Mouse (Mus musculus) testis, postnatal 14 days (tissue): ENCODE results near the gene Syne1.
A peak's percentile ranks its signal among the peaks of the same experiment; 100 is the strongest.
"Not testable (repeated sequence)": the region's sequence is repeated elsewhere in the genome, so short reads cannot be mapped to it uniquely, and the experiment has no call there.

Experiments used
- DNase-seq: peaks from one replicate; pipeline ENCODE4 v3.0.0; 2021; ENCODE audit warnings: low spot score

Syne1 gene

DNA sequence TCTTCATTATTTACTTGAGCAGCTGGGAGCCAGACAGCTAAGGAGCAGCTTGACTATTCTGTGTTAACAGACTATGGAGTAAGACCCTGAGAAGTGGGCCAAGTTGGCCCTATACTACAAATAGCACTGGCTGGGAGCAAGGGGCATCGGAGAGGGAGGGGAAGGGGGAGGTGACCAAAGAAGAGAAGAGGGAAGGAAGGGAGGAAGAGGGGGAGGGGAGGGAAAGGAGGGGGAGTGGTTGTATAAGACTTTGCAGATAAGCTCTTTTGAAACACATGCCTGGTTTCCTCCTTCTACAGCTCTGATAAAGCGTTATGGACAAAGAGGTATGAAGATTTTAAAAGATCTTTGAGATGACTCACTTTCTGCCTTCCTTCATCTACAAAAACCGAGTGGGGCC is 36.0 kb downstream of the Syne1 start:
- DNase-seq: no peak

DNA sequence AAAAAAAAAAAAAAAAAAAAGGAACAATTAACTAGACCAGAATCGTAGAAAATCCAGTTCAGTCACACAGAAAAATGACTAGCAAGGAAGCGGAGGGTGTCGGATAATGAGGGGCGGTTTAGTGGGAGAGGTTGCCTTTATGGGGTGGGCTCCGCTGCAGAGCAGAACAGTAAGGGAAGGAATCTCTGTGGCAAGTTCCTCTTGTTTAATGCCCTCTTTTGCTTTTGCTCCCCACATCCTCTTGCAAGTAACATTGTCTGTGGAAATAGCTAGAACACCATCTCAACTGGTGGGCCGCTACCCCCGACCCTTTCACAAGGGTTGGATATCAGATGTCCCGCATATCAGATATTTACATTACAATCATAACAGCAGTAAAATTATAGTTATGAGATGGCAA is 37.1 kb downstream of the Syne1 start:
- DNase-seq: no peak

DNA sequence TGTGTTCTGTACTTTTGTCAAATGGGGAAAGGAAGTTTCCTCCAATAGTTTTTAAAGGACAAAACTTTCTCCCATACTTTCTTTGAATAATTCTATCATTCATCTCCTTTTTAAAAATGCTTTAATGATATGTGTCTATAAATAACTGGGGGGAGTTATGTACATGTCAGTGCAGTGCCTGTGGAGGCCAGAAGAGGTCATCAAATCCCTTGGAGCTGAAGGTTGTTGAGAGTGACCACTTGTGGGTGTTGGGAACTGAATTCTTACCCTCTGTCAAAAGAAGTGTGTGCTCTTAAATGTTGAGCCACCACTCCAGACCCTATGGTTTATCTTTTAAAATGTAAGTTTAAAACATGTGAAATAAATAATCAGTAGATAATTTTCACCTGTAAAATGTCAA is 39.0 kb downstream of the Syne1 start:
- DNase-seq: no peak

DNA sequence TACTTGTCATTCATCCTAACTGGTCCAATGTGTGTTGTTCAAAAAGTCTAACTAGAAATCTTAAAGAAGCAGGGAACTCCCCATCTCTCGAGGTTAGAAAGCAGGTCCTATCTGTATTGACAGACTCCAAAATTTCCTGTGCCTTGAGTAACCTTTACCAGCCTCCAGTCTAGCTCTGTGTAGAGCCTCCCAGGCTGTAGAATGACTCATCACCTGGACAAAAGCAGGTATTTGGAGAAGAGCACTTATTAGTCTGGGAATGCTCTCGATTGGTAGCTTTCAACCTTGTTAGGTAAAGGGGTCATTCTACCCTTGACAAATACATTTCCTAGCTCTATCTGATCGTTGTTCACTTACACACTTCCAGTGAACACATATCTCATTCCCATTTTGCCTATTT is 39.9 kb downstream of the Syne1 start:
- DNase-seq: no peak

GRCm38 (mm10) chr10:5507478-5507877 is 43.8 kb downstream of the Syne1 start:
- DNase-seq: no peak

DNA sequence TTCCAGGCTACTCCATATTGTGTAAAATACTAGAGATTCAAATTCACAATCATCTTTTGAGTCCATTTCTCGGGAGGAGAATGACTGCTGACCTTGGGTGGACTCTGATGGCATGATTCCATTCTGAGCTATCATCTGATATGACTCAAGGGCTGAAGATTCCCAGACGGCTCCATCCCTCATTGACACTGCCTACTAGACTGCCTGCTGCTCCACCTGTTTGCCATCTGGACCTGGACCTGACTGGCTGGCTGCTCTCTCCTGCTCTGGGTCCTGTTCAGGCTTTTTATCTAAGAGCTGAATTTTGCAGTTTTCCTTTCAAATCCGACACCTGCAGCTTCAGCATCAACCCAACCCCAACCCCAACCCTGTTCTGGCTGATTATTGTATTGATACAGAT is 46.5 kb downstream of the Syne1 start:
- no peak for DNase-seq

- DNase-seq: no peak
Measured at GRCm38 (mm10) chr10:5503909-5504308, 47.4 kb downstream of the Syne1 start.

DNA sequence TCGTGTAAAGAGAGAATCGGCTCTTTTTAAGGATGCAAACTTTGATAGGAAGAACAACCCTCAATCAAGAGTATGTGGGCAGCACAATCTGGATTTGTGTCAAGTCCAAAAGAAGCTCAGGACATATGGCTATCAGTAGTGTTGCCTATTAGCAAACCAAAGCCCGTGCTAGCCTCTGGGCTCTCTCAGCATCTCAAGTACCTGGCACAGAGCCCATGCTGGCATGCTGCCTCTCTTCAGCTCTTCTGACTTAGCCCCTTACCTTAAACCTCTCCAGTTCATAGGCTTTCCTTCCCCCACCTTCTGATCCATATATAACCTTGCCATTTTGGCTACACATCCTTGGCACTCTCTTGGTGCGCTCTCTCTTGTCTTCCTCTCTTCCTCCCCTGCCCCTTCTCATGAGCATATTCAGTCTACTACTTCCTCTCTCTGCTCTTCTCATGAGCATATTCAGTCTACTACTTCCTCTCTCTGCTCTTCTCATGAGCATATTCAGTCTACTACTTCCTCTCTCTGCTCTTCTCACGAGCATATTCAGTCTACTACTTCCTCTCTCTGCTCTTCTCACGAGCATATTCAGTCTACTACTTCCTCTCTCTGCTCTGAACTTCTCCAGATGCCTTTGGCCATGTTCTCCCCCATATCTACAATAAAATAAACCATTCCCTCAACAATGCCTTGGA is 51.5 kb downstream of the Syne1 start:
- not testable (repeated sequence) for DNase-seq

DNA sequence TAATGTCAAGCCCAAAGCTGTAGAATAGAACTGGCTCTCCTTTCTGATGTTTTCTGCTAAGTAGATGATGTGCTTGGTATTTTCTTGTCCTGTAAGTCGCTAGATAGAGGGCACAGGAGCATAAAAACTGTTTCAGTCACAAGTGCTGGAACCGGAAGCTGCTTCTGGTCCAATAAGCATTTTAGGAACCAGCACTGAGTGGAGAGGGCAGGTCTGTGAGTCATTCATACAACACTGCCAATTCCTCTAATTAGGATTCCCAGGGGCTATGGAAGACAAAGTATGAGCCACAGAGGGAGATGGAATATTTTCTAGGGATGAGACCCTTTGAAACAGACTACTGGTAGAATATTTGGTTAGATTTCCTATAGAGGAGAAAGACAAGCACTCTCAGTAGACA is 53.4 kb downstream of the Syne1 start:
- DNase-seq: no peak

GRCm38 (mm10) chr10:5491050-5491449 is 60.2 kb downstream of the Syne1 start:
- DNase-seq: no peak

DNA sequence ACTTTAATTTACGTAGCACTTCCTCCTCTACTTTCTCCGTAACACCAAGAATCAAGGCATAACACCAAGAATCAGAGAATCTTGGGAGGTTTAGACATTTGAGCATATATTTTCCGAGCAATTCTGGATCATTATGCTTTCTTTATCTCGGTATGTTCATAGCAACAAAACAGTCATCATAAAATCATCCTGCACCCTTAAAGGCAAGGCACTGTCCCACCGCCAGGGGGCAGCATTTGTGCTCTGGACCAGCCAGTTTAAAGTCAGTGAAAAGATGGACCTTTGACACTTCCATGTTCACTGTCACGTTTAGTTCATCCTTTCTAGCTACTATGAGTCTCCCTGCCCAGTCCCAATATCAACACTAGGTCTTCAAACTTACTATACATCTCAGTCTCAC is 61.3 kb downstream of the Syne1 start:
- peak; percentile 13 for DNase-seq

GRCm38 (mm10) chr10:5488097-5488496 is 63.2 kb downstream of the Syne1 start:
- DNase-seq: no peak

DNA sequence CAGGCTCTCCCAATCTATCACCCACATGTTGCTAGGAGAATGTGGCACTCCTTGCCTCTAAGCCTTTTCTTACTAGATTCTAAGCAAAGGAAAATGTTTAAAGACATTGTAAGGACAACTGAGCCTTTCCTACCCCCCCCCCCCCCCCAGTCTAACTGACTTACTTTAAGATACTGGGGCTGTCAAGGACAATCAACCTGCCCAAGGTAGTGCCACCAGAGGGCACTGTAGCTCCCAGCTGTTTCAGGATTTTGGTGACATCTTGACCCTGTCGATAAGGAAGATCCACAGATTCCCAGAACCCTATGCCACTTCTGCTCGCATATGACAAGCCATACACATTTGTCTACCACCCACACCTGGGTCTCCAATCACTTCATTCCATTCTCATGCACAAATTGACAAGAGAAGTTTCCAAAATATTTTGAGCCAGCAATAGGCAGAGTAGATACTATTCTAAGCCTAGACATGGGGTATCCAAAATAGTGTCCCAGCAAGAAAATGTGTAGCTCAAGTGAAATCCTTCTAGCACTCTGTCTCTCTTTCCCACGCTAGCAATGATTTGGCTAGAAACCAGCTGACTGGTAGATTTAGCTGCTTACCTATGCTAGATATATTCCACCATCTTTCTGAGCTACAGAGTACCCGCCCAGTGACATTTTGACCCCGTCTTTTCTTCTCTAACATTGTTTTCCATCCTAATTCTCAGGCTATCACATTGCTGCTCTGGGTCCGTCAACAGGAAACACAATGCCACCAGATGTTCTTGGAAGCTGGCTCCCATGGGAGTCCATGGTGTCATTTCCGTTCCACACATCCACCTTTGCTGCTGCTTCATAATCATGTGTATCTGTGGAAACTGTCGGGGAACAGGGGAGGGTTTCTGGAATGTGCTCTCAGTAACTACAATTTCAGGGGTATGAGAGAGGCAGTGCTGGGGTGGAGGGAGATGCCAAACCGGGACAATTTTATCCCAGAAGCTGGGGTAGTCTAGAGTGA is 70.4 kb downstream of the Syne1 start:
- no peak for DNase-seq

GRCm38 (mm10) chr10:5480097-5480496 is 71.2 kb downstream of the Syne1 start:
- DNase-seq: peak; percentile 16

DNA sequence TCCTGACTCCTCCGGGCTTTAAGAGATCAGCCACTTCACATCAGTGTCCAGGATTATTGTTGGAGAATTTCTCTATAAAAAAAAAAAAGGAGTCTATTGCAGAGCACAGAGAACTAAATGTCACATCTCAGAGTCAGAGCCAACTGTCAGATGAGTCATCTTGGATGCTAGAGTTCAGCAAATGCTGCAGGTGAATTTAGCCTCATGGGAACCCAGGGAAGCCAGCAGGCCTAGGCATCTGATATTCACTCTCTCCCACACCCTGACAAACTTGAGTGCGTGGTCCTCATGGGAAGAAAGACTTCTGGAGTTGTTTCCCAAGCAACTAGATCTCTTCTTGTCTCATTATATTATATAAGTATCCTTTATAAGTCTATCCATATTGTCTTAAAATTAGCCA is 82.6 kb downstream of the Syne1 start:
- DNase-seq: no peak

GRCm38 (mm10) chr10:5453830-5454229 is 97.5 kb downstream of the Syne1 start:
- DNase-seq: no peak

DNA sequence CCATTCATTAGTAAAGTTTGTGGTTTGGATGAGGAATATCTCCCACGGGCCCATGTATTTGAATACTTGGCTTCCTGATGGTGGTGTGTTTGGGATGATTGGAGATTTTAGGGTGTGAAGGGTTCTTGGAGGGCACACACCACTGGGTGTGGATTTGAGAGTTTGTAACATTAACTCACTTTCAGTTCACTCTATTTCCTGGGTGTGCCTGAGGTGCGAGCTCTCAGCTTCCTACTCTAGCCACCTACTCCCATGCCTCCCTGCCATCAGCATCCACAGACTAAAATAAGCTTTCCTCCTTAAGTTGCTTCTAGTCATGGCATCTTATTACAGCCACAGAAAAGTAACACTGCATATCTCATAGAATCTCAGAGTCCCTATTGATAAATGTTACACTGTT is 101.3 kb downstream of the Syne1 start:
- no peak for DNase-seq

- DNase-seq: no peak
Measured at GRCm38 (mm10) chr10:5447950-5448716, 103.1 kb downstream of the Syne1 start.

DNA sequence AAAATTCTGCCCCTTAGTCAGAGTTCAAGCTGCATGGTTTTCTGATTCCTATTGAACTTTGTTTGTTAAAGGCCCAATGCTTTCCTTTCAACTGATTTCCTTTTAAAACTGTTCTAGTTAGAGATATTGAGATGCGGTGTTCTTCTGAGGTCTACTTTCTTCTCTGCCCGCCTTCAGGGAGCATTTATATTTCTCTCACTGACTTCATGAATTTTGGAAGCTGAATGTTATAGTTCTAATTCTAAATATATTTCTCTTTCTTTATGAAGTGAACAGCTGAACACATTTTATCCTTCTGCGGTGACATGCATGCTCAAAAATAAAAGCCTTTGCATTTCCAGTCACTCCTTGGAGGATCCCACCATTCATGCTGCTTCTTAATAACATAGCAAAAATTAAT is 106.0 kb downstream of the Syne1 start:
- DNase-seq: no peak

GRCm38 (mm10) chr10:5443020-5443419 is 108.3 kb downstream of the Syne1 start:
- no peak for DNase-seq

- DNase-seq: no peak
Measured at GRCm38 (mm10) chr10:5439802-5440350, 111.4 kb downstream of the Syne1 start.

GRCm38 (mm10) chr10:5437766-5438165 is 113.5 kb downstream of the Syne1 start:
- DNase-seq: no peak
